Mouse (Mus musculus): ENCODE measurements around the gene Cox16.

DNA sequence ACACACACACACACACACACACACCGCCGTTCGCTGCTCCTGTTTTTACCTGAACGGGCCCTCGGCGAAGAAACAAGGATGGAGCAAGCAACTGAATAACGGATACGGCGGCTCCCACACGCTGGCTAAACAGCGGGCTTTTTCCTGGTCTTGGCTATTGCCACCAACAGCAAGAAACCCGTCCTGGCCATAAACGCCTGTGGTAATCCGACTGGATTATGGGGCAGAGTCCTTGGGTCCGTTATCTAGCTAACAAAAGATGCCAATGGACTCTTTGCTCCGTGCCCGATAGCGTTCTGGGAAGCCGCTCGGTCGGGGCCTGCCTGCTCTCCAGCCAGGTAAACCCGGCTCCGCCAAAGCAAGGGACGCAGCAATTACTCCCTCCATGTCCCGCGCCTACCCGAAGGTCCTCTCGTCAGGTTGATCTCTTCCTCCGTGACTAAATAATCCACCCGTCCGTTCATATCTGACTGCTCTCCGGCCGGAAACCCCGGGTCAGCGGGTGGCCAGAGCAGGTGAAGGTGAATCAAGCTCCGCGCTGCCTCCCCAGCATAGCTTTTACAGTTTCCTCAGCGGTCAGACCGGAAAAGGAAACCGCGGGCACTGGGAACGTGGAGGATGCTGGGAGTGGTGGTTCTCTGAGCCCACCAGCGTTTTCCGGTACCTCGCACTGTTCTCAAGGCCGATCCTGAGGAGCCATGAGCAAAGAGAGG, 47.5 kb upstream of the Cox16 start, which contains the start of the genes Gm20498 and Synj2bp:
- TF ChIP-seq CTCF (IDR thresholded peaks at IDR 0.05; ENCODE audit: control insufficient read depth, insufficient read depth, low read length) (no peak), POLR2A (IDR thresholded peaks at IDR 0.05; ENCODE audit: borderline replicate concordance, control insufficient read depth, low read depth, low read length) (peak; percentile 69; the same call in 1 of the 2 replicates)
